Comparison of ENCODE assay signal across 24 mouse cellular contexts in genomic region chr4:102691402-102691801, GRCm38 (mm10). TPM values are rescaled to one million over a fixed set of nuclear protein-coding genes. Genes with fewer than 3 reads are reported as not detected.
DNase-seq lines count a peak whose midpoint lies in the region; ATAC-seq and TF ChIP-seq lines count a peak whose summit lies in the region.
"Had no signal": no experiment of that assay in that cellular context is flagged by ENCODE, and none has a peak within 500 bp of the region (broad histone marks: within the 10 kb centered on the region; RNA-seq: fewer than 3 reads in every experiment).

No protein-coding gene starts in this region.

- ATAC-seq in midbrain, postnatal 0 days (ENCODE audit: low FRiP score), result no peak
- ATAC-seq in midbrain, embryonic 16.5 days, result no peak; the same call in 1 of the 2 replicates
- ATAC-seq: intestine, embryonic 15.5 days had no signal

- no peaks in the 10 kb centered on the region for H3K27me3 ChIP-seq in liver, adult 2 months (ENCODE audit: control insufficient read depth, insufficient read depth, low read length)
- no peaks in the 10 kb centered on the region for H3K27me3 ChIP-seq in midbrain, postnatal 0 days (ENCODE audit: insufficient read depth, low read length)
- no peaks in the 10 kb centered on the region for H3K27me3 ChIP-seq in midbrain, embryonic 16.5 days (ENCODE audit: control insufficient read depth, insufficient read depth, low read depth, low read length)
- H3K27me3 ChIP-seq: heart, embryonic 12.5 days; intestine, embryonic 15.5 days; limb, embryonic 12.5 days; liver, embryonic 15.5 days; megakaryocyte, embryonic 14.5 days had no signal

- no peak overlapping the region for H3K4me2 ChIP-seq in midbrain, postnatal 0 days (ENCODE audit: low read depth, low read length, poor library complexity, severe bottlenecking)
- H3K4me2 ChIP-seq in midbrain, embryonic 16.5 days (ENCODE audit: low read length), result no peak overlapping the region
- H3K4me2 ChIP-seq: heart, embryonic 12.5 days; hindbrain, embryonic 14.5 days; intestine, embryonic 15.5 days; limb, embryonic 12.5 days; liver, embryonic 15.5 days had no signal

- peak; percentile 30 for DNase-seq in adrenal gland, adult 2 months
- no peak for DNase-seq in adrenal gland, adult 8-10 months
- peak; percentile 62 for DNase-seq in liver, adult 2 months (ENCODE audit: extremely low read depth, low read depth, low spot score)
- no peak for DNase-seq in liver
- peak; percentile 17 for DNase-seq in midbrain, postnatal 0 days (ENCODE audit: low spot score)
- DNase-seq in right cerebral cortex, postnatal 4 days, result no peak
- no peak for DNase-seq in ovary, postnatal 36 days (ENCODE audit: low spot score)
- DNase-seq: cerebellum, adult 18-20 months; cerebellum, postnatal 25 days; embryo, embryonic 11 days; heart, adult 11 months; heart, postnatal 14 days; kidney, adult 9 months; kidney, postnatal 25 days; right cerebral cortex, adult 18-20 months had no signal

- TF ChIP-seq POLR2A in liver, adult 2 months (IDR thresholded peaks at IDR 0.05; ENCODE audit: extremely low read depth, insufficient read depth, low read length), result no peak

- H3K27ac ChIP-seq in liver, adult 2 months (replicated peaks; ENCODE audit: insufficient read depth, low read depth, low read length), result no peak overlapping the region
- H3K27ac ChIP-seq in midbrain, postnatal 0 days (ENCODE audit: low read depth, low read length), result no peak overlapping the region
- H3K27ac ChIP-seq in midbrain, embryonic 16.5 days (ENCODE audit: low read length), result no peak overlapping the region
- H3K27ac ChIP-seq: hindbrain, embryonic 14.5 days; intestine, embryonic 15.5 days; left cerebral cortex, adult 2 months; limb, embryonic 12.5 days; liver, embryonic 15.5 days had no signal

- no peaks in the 10 kb centered on the region for H3K9me3 ChIP-seq in midbrain, postnatal 0 days (ENCODE audit: low read length)
- H3K9me3 ChIP-seq in midbrain, embryonic 16.5 days (replicated peaks; ENCODE audit: control insufficient read depth, low read length, poor library complexity, severe bottlenecking), result no peaks in the 10 kb centered on the region
- H3K9me3 ChIP-seq: heart, embryonic 12.5 days; intestine, embryonic 15.5 days; limb, embryonic 12.5 days; liver, embryonic 15.5 days; megakaryocyte, embryonic 14.5 days had no signal

- no peaks in the 10 kb centered on the region for H3K36me3 ChIP-seq in liver, adult 2 months (ENCODE audit: control insufficient read depth, insufficient read depth, low read length)
- no peaks in the 10 kb centered on the region for H3K36me3 ChIP-seq in midbrain, postnatal 0 days (ENCODE audit: insufficient read depth, low read length)
- H3K36me3 ChIP-seq in midbrain, embryonic 16.5 days (ENCODE audit: control insufficient read depth, insufficient read depth, low read length), result no peaks in the 10 kb centered on the region
- H3K36me3 ChIP-seq: G1E; heart, embryonic 12.5 days; intestine, embryonic 15.5 days; limb, embryonic 12.5 days; liver, embryonic 15.5 days had no signal

- H3K9ac ChIP-seq in liver, adult 2 months (ENCODE audit: low read depth, low read length), result no peak overlapping the region
- no peak overlapping the region for H3K9ac ChIP-seq in midbrain, postnatal 0 days (replicated peaks; ENCODE audit: low read length, poor library complexity, severe bottlenecking)
- H3K9ac ChIP-seq in midbrain, embryonic 16.5 days (ENCODE audit: low read depth, low read length), result no peak overlapping the region
- H3K9ac ChIP-seq: heart, embryonic 12.5 days; hindbrain, embryonic 14.5 days; intestine, embryonic 15.5 days; limb, embryonic 12.5 days; liver, embryonic 15.5 days had no signal

- no peaks in the 10 kb centered on the region for H3K4me1 ChIP-seq in liver, adult 2 months (ENCODE audit: control insufficient read depth, insufficient read depth, low read length)
- no peaks in the 10 kb centered on the region for H3K4me1 ChIP-seq in midbrain, postnatal 0 days (ENCODE audit: insufficient read depth, low read length)
- H3K4me1 ChIP-seq in midbrain, embryonic 16.5 days (ENCODE audit: control insufficient read depth, insufficient read depth, low read length), result no peaks in the 10 kb centered on the region
- H3K4me1 ChIP-seq: heart, embryonic 12.5 days; intestine, embryonic 15.5 days; limb, embryonic 12.5 days; liver, embryonic 15.5 days; megakaryocyte, embryonic 14.5 days had no signal

- no peak overlapping the region for H3K4me3 ChIP-seq in liver, adult 2 months (ENCODE audit: insufficient read depth, low read depth, low read length)
- no peak overlapping the region for H3K4me3 ChIP-seq in midbrain, postnatal 0 days (ENCODE audit: low read depth, low read length)
- no peak overlapping the region for H3K4me3 ChIP-seq in midbrain, embryonic 16.5 days (ENCODE audit: low read depth, low read length)
- H3K4me3 ChIP-seq: heart, embryonic 12.5 days; intestine, embryonic 15.5 days; left cerebral cortex, adult 2 months; limb, embryonic 12.5 days; liver, embryonic 15.5 days; megakaryocyte, embryonic 14.5 days had no signal

- TF ChIP-seq CTCF in liver, adult 2 months (IDR thresholded peaks at IDR 0.05; ENCODE audit: low read depth, low read length), result no peak
- no peak for TF ChIP-seq CTCF in midbrain, postnatal 0 days (IDR thresholded peaks at IDR 0.05)

- 29% methylated on average over 4 of the region's 4 CpGs for WGBS in liver, adult 2 months
- WGBS in midbrain, postnatal 0 days, result 73% methylated on average over 4 of the region's 4 CpGs
- 73% methylated on average over 4 of the region's 4 CpGs for WGBS in midbrain, embryonic 16.5 days

- H3K79me2 ChIP-seq in liver, adult 2 months (ENCODE audit: control insufficient read depth, insufficient read depth, low read length), result no peaks in the 10 kb centered on the region

RNA-seq across cellular contexts. Expression of gene Sgip1, which starts 49.7 kb away (rescaled TPM):
- 1 to 10 TPM; 6.8 to 9.2 TPM for total RNA-seq in adrenal gland, adult 2 months (2021)
- polyA plus RNA-seq in adrenal gland, adult 2 months (2012; rRNA removed), result 1.6 and 2.3 TPM in 2 replicates
- 10 to 100 TPM in 2 of 4 experiments, 1 to 10 TPM in 2; 6.6 to 15.5 (median 10.4) TPM for total RNA-seq in adrenal gland, adult 8-10 months (2022)
- total RNA-seq in liver, adult 2 months (2014; rRNA removed), result 0.27 and 0.46 TPM in 2 replicates
- polyA plus RNA-seq in liver, adult 2 months (2012; rRNA removed), result 0.07 and 0.19 TPM in 2 replicates
- 51.4 and 62.6 TPM in 2 replicates for total RNA-seq in midbrain, postnatal 0 days (2014; rRNA removed)
- 58.7 and 78.0 TPM in 2 replicates for polyA plus RNA-seq in midbrain, postnatal 0 days (2015; fragmentation: Nextera tagmentation; extraction: Ambion mirVana)
- 79.9 and 80.4 TPM in 2 replicates for polyA plus RNA-seq in midbrain, embryonic 16.5 days (2015; fragmentation: Nextera tagmentation; extraction: Ambion mirVana)
- polyA plus RNA-seq: G1E had no signal

Comparison
In these comparisons a context has a peak if more than half of its experiments do, and no peak if none do; other contexts are left out.
1. DNase-seq: peak in adrenal gland, adult 2 months (single experiment), liver, adult 2 months (single experiment) and midbrain, postnatal 0 days (single experiment); none in adrenal gland, adult 8-10 months (single experiment), liver (single experiment), right cerebral cortex, postnatal 4 days (single experiment) and ovary, postnatal 36 days (single experiment).